ENCODE assay signal across 27 mouse cellular contexts in the genomic region with DNA sequence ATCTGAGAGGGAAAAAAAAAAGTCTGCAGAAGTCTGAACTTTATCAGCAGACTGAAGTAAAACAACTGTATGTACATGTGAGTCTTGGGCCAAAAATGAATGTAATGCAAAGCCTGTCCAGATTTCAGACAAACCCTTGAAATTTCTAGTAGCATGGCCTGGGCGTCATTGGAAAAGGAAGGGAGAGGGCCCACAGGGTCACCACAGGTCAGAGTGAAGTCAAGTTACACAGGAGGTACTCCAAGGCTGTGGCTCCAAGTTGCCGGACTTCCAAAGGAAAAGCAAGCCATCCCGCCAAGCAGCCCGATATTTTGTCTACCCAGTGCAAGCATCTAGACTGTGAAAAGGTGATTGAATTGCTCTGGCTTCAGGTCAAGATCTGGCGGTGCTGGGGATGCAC.
A peak's percentile ranks its signal among the peaks of the same experiment; 100 is the strongest.
DNase-seq lines count a peak whose midpoint lies in the region; ATAC-seq and TF ChIP-seq lines count a peak whose summit lies in the region.
"Had no signal": no experiment of that assay in that cellular context is flagged by ENCODE, and none has a peak within 500 bp of the region (broad histone marks: within the 10 kb centered on the region; RNA-seq: fewer than 3 reads in every experiment).

No protein-coding gene starts in this region.

- H3K36me3 ChIP-seq in heart, embryonic 11.5 days (ENCODE audit: control insufficient read depth, insufficient read depth, low read length), result no peaks in the 10 kb centered on the region
- H3K36me3 ChIP-seq in intestine, embryonic 14.5 days (ENCODE audit: control insufficient read depth, insufficient read depth, low read length), result no peaks in the 10 kb centered on the region
- no peaks in the 10 kb centered on the region for H3K36me3 ChIP-seq in intestine, postnatal 0 days (ENCODE audit: control insufficient read depth, insufficient read depth)
- H3K36me3 ChIP-seq in intestine, embryonic 16.5 days (ENCODE audit: control insufficient read depth, insufficient read depth, low read length), result no peaks in the 10 kb centered on the region
- no peaks in the 10 kb centered on the region for H3K36me3 ChIP-seq in hindbrain, postnatal 0 days (ENCODE audit: insufficient read depth, low read length)
- H3K36me3 ChIP-seq: limb, embryonic 15.5 days; lung, embryonic 15.5 days; midbrain, embryonic 10.5 days; neural tube, embryonic 13.5 days had no signal

- ATAC-seq in heart, embryonic 11.5 days (replicated peaks; ENCODE audit: insufficient number of reproducible peaks, low FRiP score, low TSS enrichment), result no peak
- ATAC-seq in intestine, embryonic 14.5 days (replicated peaks; ENCODE audit: low FRiP score, low TSS enrichment, low read depth), result no peak
- no peak for ATAC-seq in intestine, postnatal 0 days
- ATAC-seq in intestine, embryonic 16.5 days, result no peak
- no peak for ATAC-seq in hindbrain, postnatal 0 days
- ATAC-seq: CD4-positive, CD25-positive, alpha-beta regulatory T cell, adult 4 months; forebrain, embryonic 13.5 days; hindbrain, embryonic 16.5 days; midbrain, embryonic 16.5 days had no signal

- H3K4me3 ChIP-seq in heart, embryonic 11.5 days (ENCODE audit: low read depth, low read length), result no peak overlapping the region
- no peak overlapping the region for H3K4me3 ChIP-seq in intestine, embryonic 14.5 days (ENCODE audit: low read depth, low read length)
- no peak overlapping the region for H3K4me3 ChIP-seq in intestine, postnatal 0 days (ENCODE audit: low read depth, low read length)
- no peak overlapping the region for H3K4me3 ChIP-seq in intestine, embryonic 16.5 days (ENCODE audit: low read length)
- no peak overlapping the region for H3K4me3 ChIP-seq in hindbrain, postnatal 0 days (ENCODE audit: low read length)
- H3K4me3 ChIP-seq: forebrain, embryonic 13.5 days; limb, embryonic 15.5 days; lung, embryonic 15.5 days; midbrain, embryonic 10.5 days; myocyte; neural tube, embryonic 13.5 days had no signal

- no peak overlapping the region for H3K4me2 ChIP-seq in heart, embryonic 11.5 days
- H3K4me2 ChIP-seq in intestine, embryonic 14.5 days (ENCODE audit: low read length), result no peak overlapping the region
- no peak overlapping the region for H3K4me2 ChIP-seq in intestine, postnatal 0 days (replicated peaks; ENCODE audit: low read depth)
- H3K4me2 ChIP-seq in intestine, embryonic 16.5 days (ENCODE audit: low read depth, low read length), result no peak overlapping the region
- H3K4me2 ChIP-seq in hindbrain, postnatal 0 days (ENCODE audit: low read depth, low read length), result no peak overlapping the region
- H3K4me2 ChIP-seq: forebrain, embryonic 13.5 days; limb, embryonic 15.5 days; lung, embryonic 15.5 days; neural tube, embryonic 13.5 days had no signal

- no peak for TF ChIP-seq CTCF in intestine, postnatal 0 days (IDR thresholded peaks at IDR 0.05; ENCODE audit: low read depth)
- TF ChIP-seq CTCF in hindbrain, postnatal 0 days (IDR thresholded peaks at IDR 0.05; ENCODE audit: low read depth), result no peak

- DNase-seq in heart, adult 8-10 months (ENCODE audit: low spot score), result no peak
- DNase-seq in intestine, embryonic 14.5 days (ENCODE audit: low spot score), result no peak
- DNase-seq in kidney, postnatal 4 days, result peak; percentile 32 to 49
- DNase-seq in kidney, adult 11 months, result no peak
- DNase-seq in hindbrain, postnatal 0 days (ENCODE audit: low spot score), result no peak
- DNase-seq: adrenal gland, postnatal 14 days; cerebellum, adult 8-10 months; gastrocnemius, postnatal 36 days; layer of hippocampus, adult 9-11 months; retina, postnatal 1 day; right cerebral cortex, postnatal 25 days; spleen, adult 18-20 months; thymus, adult 18-20 months; thymus, postnatal 36 days had no signal

- no peaks in the 10 kb centered on the region for H3K27me3 ChIP-seq in heart, embryonic 11.5 days (ENCODE audit: control insufficient read depth, insufficient read depth, low read length)
- H3K27me3 ChIP-seq in intestine, embryonic 14.5 days (replicated peaks; ENCODE audit: control insufficient read depth, insufficient read depth, low read length), result no peaks in the 10 kb centered on the region
- H3K27me3 ChIP-seq in intestine, postnatal 0 days (replicated peaks; ENCODE audit: control insufficient read depth, insufficient read depth, low read length), result no peaks in the 10 kb centered on the region
- no peaks in the 10 kb centered on the region for H3K27me3 ChIP-seq in intestine, embryonic 16.5 days (replicated peaks; ENCODE audit: control insufficient read depth, insufficient read depth, low read length)
- no peaks in the 10 kb centered on the region for H3K27me3 ChIP-seq in hindbrain, postnatal 0 days (ENCODE audit: insufficient read depth, low read length)
- H3K27me3 ChIP-seq: forebrain, embryonic 13.5 days; limb, embryonic 15.5 days; lung, embryonic 15.5 days; neural tube, embryonic 13.5 days had no signal

- peaks cover 42% of the 10 kb centered on the region for H3K4me1 ChIP-seq in heart, embryonic 11.5 days (ENCODE audit: control insufficient read depth, insufficient read depth, low read length)
- peaks cover 14% of the 10 kb centered on the region; the same call in 1 of the 2 replicates for H3K4me1 ChIP-seq in intestine, embryonic 14.5 days (replicated peaks; ENCODE audit: control insufficient read depth, insufficient read depth, low read length)
- no peaks in the 10 kb centered on the region for H3K4me1 ChIP-seq in intestine, postnatal 0 days (replicated peaks; ENCODE audit: control insufficient read depth, insufficient read depth, low read length)
- peaks cover 10% of the 10 kb centered on the region for H3K4me1 ChIP-seq in intestine, embryonic 16.5 days (ENCODE audit: control insufficient read depth, insufficient read depth, low read length)
- H3K4me1 ChIP-seq in hindbrain, postnatal 0 days (ENCODE audit: insufficient read depth, low read length), result no peaks in the 10 kb centered on the region
- H3K4me1 ChIP-seq: forebrain, embryonic 13.5 days; limb, embryonic 15.5 days; midbrain, embryonic 10.5 days; neural tube, embryonic 13.5 days had no signal

- 72% methylated on average over 5 of the region's 5 CpGs for WGBS in heart, embryonic 11.5 days (ENCODE audit: insufficient replicate concordance)
- 53% methylated on average over 5 of the region's 5 CpGs for WGBS in intestine, embryonic 14.5 days
- WGBS in intestine, postnatal 0 days, result 65% methylated on average over 5 of the region's 5 CpGs
- WGBS in intestine, embryonic 16.5 days, result 54% methylated on average over 5 of the region's 5 CpGs
- WGBS in hindbrain, postnatal 0 days, result 86% methylated on average over 5 of the region's 5 CpGs

- no peak overlapping the region for H3K9ac ChIP-seq in heart, embryonic 11.5 days (ENCODE audit: low read depth, low read length)
- H3K9ac ChIP-seq in intestine, embryonic 14.5 days (ENCODE audit: low read length), result no peak overlapping the region
- H3K9ac ChIP-seq in intestine, postnatal 0 days (ENCODE audit: low read depth, low read length), result no peak overlapping the region
- no peak overlapping the region for H3K9ac ChIP-seq in intestine, embryonic 16.5 days (ENCODE audit: low read depth, low read length)
- H3K9ac ChIP-seq in hindbrain, postnatal 0 days (replicated peaks; ENCODE audit: low read length), result no peak overlapping the region
- H3K9ac ChIP-seq: forebrain, embryonic 13.5 days; limb, embryonic 15.5 days; liver, embryonic 14.5 days; lung, embryonic 15.5 days; neural tube, embryonic 13.5 days had no signal

- no peaks in the 10 kb centered on the region for H3K9me3 ChIP-seq in heart, embryonic 11.5 days (replicated peaks; ENCODE audit: control insufficient read depth, low read length)
- H3K9me3 ChIP-seq in intestine, embryonic 14.5 days (ENCODE audit: control insufficient read depth, low read length), result no peaks in the 10 kb centered on the region
- no peaks in the 10 kb centered on the region for H3K9me3 ChIP-seq in intestine, postnatal 0 days (ENCODE audit: control insufficient read depth)
- H3K9me3 ChIP-seq in intestine, embryonic 16.5 days (ENCODE audit: control insufficient read depth, low read length), result no peaks in the 10 kb centered on the region
- H3K9me3 ChIP-seq in hindbrain, postnatal 0 days (ENCODE audit: low read length), result no peaks in the 10 kb centered on the region
- H3K9me3 ChIP-seq: forebrain, embryonic 13.5 days; limb, embryonic 15.5 days; lung, embryonic 15.5 days; midbrain, embryonic 10.5 days; neural tube, embryonic 13.5 days had no signal

- H3K27ac ChIP-seq in heart, embryonic 11.5 days (ENCODE audit: low read depth, low read length), result 0 out of 2 replicates have a peak overlapping the region, but pooled peaks have one; percentile 15
- H3K27ac ChIP-seq in intestine, embryonic 14.5 days (ENCODE audit: low read depth), result peak overlapping the region; percentile 38; the same call in 1 of the 2 replicates
- no peak overlapping the region for H3K27ac ChIP-seq in intestine, postnatal 0 days (ENCODE audit: low read depth, low read length)
- H3K27ac ChIP-seq in intestine, embryonic 16.5 days (ENCODE audit: low read length), result peak overlapping the region; percentile 40
- H3K27ac ChIP-seq in hindbrain, postnatal 0 days, result no peak overlapping the region
- H3K27ac ChIP-seq: forebrain, embryonic 13.5 days; limb, embryonic 15.5 days; liver, embryonic 14.5 days; lung, embryonic 15.5 days; midbrain, embryonic 10.5 days; neural tube, embryonic 13.5 days had no signal

Comparison
In these comparisons a context has a peak if more than half of its experiments do, and no peak if none do; other contexts are left out.
1. H3K27ac ChIP-seq: peak in heart, embryonic 11.5 days (single experiment), intestine, embryonic 14.5 days (single experiment) and intestine, embryonic 16.5 days (single experiment); none in intestine, postnatal 0 days (single experiment) and hindbrain, postnatal 0 days (single experiment).
2. DNase-seq: peak in kidney, postnatal 4 days (2 of 2); none in heart, adult 8-10 months (single experiment), intestine, embryonic 14.5 days (single experiment), kidney, adult 11 months (single experiment) and hindbrain, postnatal 0 days (single experiment).